Mouse (Mus musculus): Measurements from ENCODE around the gene Gpc6.

GRCm38 (mm10) chr14:116979714-116980382, 54.7 kb downstream of the Gpc6 start:
- TF ChIP-seq POLR2A (IDR thresholded peaks at IDR 0.05; ENCODE audit: extremely low read depth, insufficient read depth, low read length) (no peak), CTCF (IDR thresholded peaks at IDR 0.05; ENCODE audit: extremely low read depth, insufficient read depth, low read length) (no peak)

Data from cortical plate, adult 2 months (tissue).